Mouse (Mus musculus): ENCODE data around the gene Galnt10.

DNA sequence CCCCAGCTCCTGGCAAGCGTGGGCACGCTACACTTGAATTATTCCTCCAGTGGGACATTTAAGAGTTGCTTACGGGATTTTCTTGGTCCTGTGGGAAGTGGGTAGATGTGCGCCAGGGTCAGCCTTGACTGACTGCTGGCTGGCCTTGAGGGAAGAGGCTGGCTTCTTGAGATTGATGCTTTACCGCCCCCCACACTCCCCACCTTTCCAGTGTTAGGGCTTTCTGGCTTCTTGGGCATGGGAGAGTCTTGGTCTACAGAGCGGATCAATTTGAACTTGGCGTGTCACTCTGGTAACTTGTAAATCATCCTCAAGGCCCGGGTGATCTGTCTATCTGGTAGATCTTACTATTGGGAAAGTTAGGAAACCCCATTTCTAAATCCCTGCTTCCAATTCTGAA is 1.7 kb downstream of the Galnt10 start:
- TF ChIP-seq CTCF (IDR thresholded peaks at IDR 0.05) (no peak), EP300 (IDR thresholded peaks at IDR 0.05; ENCODE audit: insufficient read depth, low read depth, low read length) (no peak)

Measured in heart, adult 2 months (tissue).